Mouse (Mus musculus) heart, postnatal 0 days (tissue): ENCODE data around the gene Neurod6.

ENCODE experiments used
- CTCF ChIP-seq: IDR thresholded peaks from 2 replicates; pipeline ENCODE4 v1.5.1; 2016; ENCODE audit warnings: antibody characterized with exemption, control low read depth, low read depth
- EP300 ChIP-seq: IDR thresholded peaks from 2 replicates; pipeline ENCODE4 v1.6.1; 2016; ENCODE audit warnings: antibody characterized with exemption, low read depth

DNA sequence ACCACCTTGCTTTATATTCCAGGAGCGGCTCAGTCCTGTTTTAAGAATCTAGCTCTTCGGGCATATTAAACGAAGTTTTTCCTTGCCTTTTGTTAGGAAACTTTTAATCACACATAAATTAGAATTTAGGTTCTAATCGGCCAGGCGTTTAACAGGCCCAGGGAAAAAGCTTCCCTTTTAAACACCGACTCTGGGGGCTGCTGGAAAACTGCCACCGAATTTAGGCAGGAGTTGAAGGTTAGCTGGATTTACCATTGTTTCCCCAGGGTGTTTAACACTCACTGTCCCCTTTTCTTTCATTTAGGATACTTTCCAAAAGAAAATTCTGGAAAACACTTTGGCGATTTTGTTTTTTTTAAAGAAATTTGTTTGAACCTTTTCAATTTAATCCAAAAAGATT is 3.7 kb downstream of the Neurod6 start:
- TF ChIP-seq CTCF (no peak), EP300 (no peak)
